Mouse (Mus musculus): ENCODE results near the gene Clec4b2. TPM values are rescaled to one million over a fixed set of nuclear protein-coding genes. Genes with fewer than 3 reads are reported as not detected.

Clec4b2 gene
- total RNA-seq (2023), result 1 to 10 TPM; 2.5 to 4.1 TPM

DNA sequence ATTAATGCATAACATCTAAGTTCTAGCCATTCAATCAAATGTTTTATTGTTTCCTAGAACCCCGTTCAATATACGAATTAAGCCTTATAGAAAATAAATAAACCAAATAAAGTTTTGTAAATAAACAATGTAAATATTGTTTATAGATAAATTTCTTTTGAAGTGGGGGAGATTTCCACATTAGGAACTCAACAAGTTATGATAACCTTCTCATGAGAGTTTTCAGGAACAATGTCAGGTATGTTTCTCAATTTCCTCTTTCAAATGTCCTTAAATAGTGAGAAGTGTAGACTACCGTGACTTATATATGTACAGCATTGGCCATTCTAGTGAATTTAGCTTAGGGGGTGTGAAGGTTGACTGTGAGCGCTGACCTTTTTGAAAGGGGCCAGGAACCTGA, at the start of gene Clec4b2:
Clec4b2 (plus strand) TSS at position 301 of the 400 bp plus-strand sequence.

DNA sequence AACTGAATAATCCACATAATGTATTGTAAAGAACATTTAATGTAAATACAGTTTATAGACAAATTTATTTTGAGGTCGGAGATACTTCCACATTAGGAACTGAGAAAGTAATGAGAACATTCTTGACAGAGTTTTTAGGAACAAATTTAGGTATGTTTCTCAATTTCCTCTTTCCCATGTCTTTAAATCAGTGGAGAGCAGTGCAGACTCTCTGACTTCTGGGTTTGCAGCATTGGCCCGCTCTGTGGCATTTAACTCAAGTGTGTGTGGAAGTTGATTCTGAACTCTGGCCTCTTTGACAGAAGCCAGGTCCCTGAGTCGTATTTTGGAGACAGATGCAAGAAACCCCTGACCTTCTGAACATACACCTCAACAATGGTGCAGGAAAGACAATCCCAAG, 57.0 kb downstream of the Clec4b2 start, which contains the start of gene Clec4n:
Clec4n (plus strand) TSS at position 200 of the 400 bp plus-strand sequence.

Other genes starting within 250 kb of the Clec4b2 start
- gene Clec4a3, start 220.4 kb upstream of the Clec4b2 start, total RNA-seq (2023), result 100 to 1,000 TPM; 451 to 523 TPM
- 10 to 100 TPM; 12.8 to 13.9 TPM for gene Clec4a4, start 182.5 kb upstream of the Clec4b2 start, total RNA-seq (2023)
- 10 to 100 TPM; 15.0 to 27.0 TPM for gene Clec4b1, start 122.9 kb upstream of the Clec4b2 start, total RNA-seq (2023)
- 100 to 1,000 TPM; 180 to 204 TPM for gene Clec4a2, start 66.5 kb upstream of the Clec4b2 start, total RNA-seq (2023)
- 10 to 100 TPM; 45.5 to 91.7 TPM for gene Clec4n, start 57.0 kb downstream of the Clec4b2 start, total RNA-seq (2023)
- gene Clec4d, start 89.2 kb downstream of the Clec4b2 start, total RNA-seq (2023), result 10 to 100 TPM; 23.4 to 38.8 TPM
- gene Clec4e, start 117.0 kb downstream of the Clec4b2 start, total RNA-seq (2023), result 100 to 1,000 TPM; 191 to 292 TPM
- gene Vmn2r19, start 135.4 kb downstream of the Clec4b2 start, total RNA-seq (2023), result not detected
- gene Vmn2r20, start 245.2 kb downstream of the Clec4b2 start, total RNA-seq (2023), result not detected

All from monocyte, adult 59 days (primary cell).